Mouse (Mus musculus): ENCODE results near the gene Kcnab1.

DNA sequence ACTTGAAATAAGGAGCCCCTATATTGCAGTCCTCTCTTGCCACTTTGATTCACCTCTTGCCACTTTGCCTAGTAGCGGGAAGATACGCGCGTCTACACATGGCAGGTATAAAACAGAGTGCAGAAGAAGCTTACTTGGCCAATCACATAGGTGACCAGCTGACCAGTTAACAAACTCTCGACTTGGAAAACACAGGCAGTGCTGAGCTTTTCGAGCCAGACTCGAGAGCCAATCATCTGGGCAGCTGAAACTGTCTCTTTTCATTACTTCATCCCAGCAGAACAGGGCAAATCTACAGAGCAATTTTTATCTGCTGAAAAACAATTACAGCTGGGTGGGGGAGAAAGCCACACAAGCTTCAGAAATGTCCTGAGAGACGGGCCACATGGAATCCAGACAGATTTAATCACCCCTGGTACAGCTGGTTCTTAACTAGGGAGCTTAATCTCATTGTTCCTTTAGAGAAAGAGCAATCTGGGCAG lies 96.4 kb downstream of the Kcnab1 start:
- no peak for TF ChIP-seq RCOR1 (conservative IDR thresholded peaks at IDR 0.05; ENCODE audit: low read depth, low read length)
- TF ChIP-seq CHD1 (IDR thresholded peaks at IDR 0.05; ENCODE audit: low read depth, low read length), result no peak
- no peak for TF ChIP-seq CTCF (conservative IDR thresholded peaks at IDR 0.05 in 1 of 2, IDR thresholded peaks at IDR 0.05 in 1 of 2; ENCODE audit: low read depth in 2 of 2, low read length in 2 of 2)
- TF ChIP-seq BHLHE40 (IDR thresholded peaks at IDR 0.05; ENCODE audit: low read depth, low read length), result no peak
- TF ChIP-seq POLR2A (IDR thresholded peaks at IDR 0.05; ENCODE audit: low read depth, low read length), result no peak
- TF ChIP-seq USF1 (IDR thresholded peaks at IDR 0.05; ENCODE audit: low read depth, low read length), result no peak
- TF ChIP-seq NELFE (IDR thresholded peaks at IDR 0.05; ENCODE audit: low read depth, low read length), result no peak
- TF ChIP-seq ZKSCAN1 (IDR thresholded peaks at IDR 0.05; ENCODE audit: borderline replicate concordance, low read depth, low read length), result no peak
- TF ChIP-seq EP300 (IDR thresholded peaks at IDR 0.05; ENCODE audit: low read length), result no peak
- TF ChIP-seq MYC (IDR thresholded peaks at IDR 0.05; ENCODE audit: low read depth, low read length), result no peak
- no peak for TF ChIP-seq ELF1 (IDR thresholded peaks at IDR 0.05; ENCODE audit: low read depth, low read length)
- no peak for TF ChIP-seq ZC3H11A (IDR thresholded peaks at IDR 0.05; ENCODE audit: low read depth, low read length)
